Mouse (Mus musculus) forebrain, embryonic 14.5 days (tissue): ENCODE results near the gene Peak1. TPM values are rescaled to one million over a fixed set of nuclear protein-coding genes. Genes with fewer than 3 reads are reported as not detected.
"Not testable (repeated sequence)": the region's sequence is repeated elsewhere in the genome, so short reads cannot be mapped to it uniquely, and the experiment has no call there.

ENCODE experiments used
- ATAC-seq: fragments of 200-750 bp; cut with Nextera tagmentation; 2 replicates; pipeline ENCODE4 v1.8.0; 2017; ENCODE audit warnings: mild to moderate bottlenecking, moderate library complexity
- DNase-seq: peaks from one replicate; pipeline ENCODE4 v3.0.0-alpha.2; 2015; ENCODE audit warnings: low spot score
- H3K27ac ChIP-seq: fragments of 300-500 bp; sonication (generic); 2 replicates; pipeline ENCODE4 v1.5.1; 2014; ENCODE audit warnings: low read depth, mild to moderate bottlenecking, control low read depth, low read length, moderate library complexity
- H3K27me3 ChIP-seq: fragments of 300-500 bp; sonication (generic); replicated peaks from 2 replicates; pipeline ENCODE4 v1.6.1; 2014; ENCODE audit warnings: low read length, control low read depth, mixed read lengths; ENCODE audit not compliant: control insufficient read depth, insufficient read depth
- H3K36me3 ChIP-seq: fragments of 300-500 bp; sonication (generic); 2 replicates; pipeline ENCODE4 v1.6.1; 2014; ENCODE audit warnings: low read length, control low read depth; ENCODE audit not compliant: control insufficient read depth, insufficient read depth
- H3K4me1 ChIP-seq: fragments of 300-500 bp; sonication (generic); 2 replicates; pipeline ENCODE4 v1.6.1; 2014; ENCODE audit warnings: antibody characterized with exemption, low read length, control low read depth; ENCODE audit not compliant: control insufficient read depth, insufficient read depth
- H3K4me2 ChIP-seq: fragments of 300-500 bp; sonication (generic); 2 replicates; pipeline ENCODE4 v1.6.1; 2014; ENCODE audit warnings: mild to moderate bottlenecking, control low read depth, low read length
- H3K4me3 ChIP-seq: fragments of 300-500 bp; sonication (generic); 2 replicates; pipeline ENCODE4 v1.5.1; 2014; ENCODE audit warnings: low read depth, low read length, control low read depth
- H3K9ac ChIP-seq: fragments of 300-500 bp; sonication (generic); 2 replicates; pipeline ENCODE4 v1.6.1; 2014; ENCODE audit warnings: mild to moderate bottlenecking, low read length, control low read depth, moderate library complexity
- H3K9me3 ChIP-seq: fragments of 300-500 bp; sonication (generic); replicated peaks from 2 replicates; pipeline ENCODE4 v1.6.1; 2016; ENCODE audit warnings: low read length, control low read depth, mixed read lengths; ENCODE audit not compliant: control insufficient read depth
- WGBS: fragments of 180-500 bp; shearing (Covaris S2); extraction: QIAGEN DNeasy Blood & Tissue Kit; methylation state at CpG from one replicate; pipeline ENCODE4 v1.1.7; 2014; 5-methylcytosine and 5-hydroxymethylcytosine counted together
- polyA plus RNA-seq: library from polyadenylated mRNA; unstranded; fragments of >200 nt; fragmentation: Nextera tagmentation; extraction: Ambion mirVana; gene quantifications from 2 replicates; pipeline ENCODE4 v1.2.1, GENCODE M21; 2014

Peak1 gene
- polyA plus RNA-seq, 1 experiment from 2014 or later, result 2.5 TPM

DNA sequence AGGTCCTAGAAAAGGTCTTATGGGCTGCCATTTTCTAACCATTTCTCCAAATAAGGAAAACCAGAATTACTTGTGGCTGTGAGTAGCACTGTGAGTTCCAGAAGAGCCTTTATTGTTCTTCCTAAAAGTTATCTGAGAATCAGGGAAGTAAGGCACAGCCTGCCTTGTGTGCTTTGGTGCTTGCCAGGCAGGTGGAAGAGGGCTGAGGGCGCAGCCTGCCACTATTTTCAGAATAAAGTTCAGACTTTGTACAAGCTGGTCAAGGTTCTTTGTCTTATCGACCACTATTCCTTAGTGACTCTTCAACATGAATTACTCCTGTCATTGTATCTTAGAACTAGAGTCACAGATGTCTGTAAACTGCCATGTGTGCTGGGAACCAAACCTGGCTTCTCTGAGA lies 184.6 kb downstream of the Peak1 start:
- DNase-seq (no peak), ATAC-seq (no peak)
- Histone ChIP-seq H3K4me2 (no peak overlapping the region), H3K4me1 (no peaks in the 10 kb centered on the region; the same call in 1 of the 2 replicates), H3K9ac (no peak overlapping the region), H3K36me3 (no peaks in the 10 kb centered on the region), H3K27ac (no peak overlapping the region), H3K4me3 (no peak overlapping the region), H3K27me3 (no peaks in the 10 kb centered on the region), H3K9me3 (no peaks in the 10 kb centered on the region)
- 85% methylated on average over 2 of the region's 2 CpGs for WGBS

DNA sequence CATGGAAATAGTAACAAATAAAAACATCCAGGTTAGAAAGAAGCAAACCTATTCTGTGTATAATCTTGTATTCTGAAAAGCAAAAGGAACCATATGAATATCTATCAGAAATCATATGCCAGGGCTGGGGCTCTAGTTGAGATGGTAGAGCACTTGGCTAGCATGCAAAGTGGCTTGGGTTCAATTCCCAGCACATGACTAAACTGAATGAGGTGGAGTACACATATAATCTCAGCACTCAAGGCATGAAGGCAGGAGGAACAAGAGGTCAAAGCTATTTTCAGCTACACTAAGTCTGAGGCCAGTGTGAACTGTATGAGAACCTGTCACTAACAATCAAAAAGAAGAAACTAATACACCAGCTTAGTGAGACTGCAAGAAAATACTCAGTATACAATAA lies 187.0 kb downstream of the Peak1 start:
- ATAC-seq (no peak), DNase-seq (no peak)
- H3K9me3 ChIP-seq, result no peaks in the 10 kb centered on the region
- no peak overlapping the region for H3K4me3 ChIP-seq
- H3K27me3 ChIP-seq, result no peaks in the 10 kb centered on the region
- no peak overlapping the region for H3K27ac ChIP-seq
- H3K4me2 ChIP-seq, result no peak overlapping the region
- no peaks in the 10 kb centered on the region for H3K36me3 ChIP-seq
- no peaks in the 10 kb centered on the region; the same call in 1 of the 2 replicates for H3K4me1 ChIP-seq
- no peak overlapping the region for H3K9ac ChIP-seq

DNA sequence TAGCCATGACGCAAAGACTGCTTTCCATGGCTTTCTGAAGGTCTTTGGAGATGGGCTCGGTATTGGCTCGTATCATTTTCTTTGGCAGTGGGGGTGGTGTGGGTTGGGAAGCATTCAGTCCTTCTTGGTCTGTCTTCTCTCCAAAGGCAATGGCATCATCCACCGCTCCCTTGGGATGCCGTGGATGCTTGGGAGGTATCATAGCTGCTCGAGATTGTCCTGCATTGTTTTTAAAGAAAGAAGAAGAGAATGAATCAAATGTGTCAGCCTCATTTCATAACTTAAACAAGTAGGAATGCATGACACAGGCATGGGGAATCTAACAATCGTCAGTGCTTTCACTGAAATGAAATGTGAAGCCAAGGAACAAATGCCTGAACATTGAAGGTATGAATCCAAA lies 190.2 kb downstream of the Peak1 start:
- no peaks in the 10 kb centered on the region for H3K36me3 ChIP-seq
- ATAC-seq, result no peak
- no peak overlapping the region for H3K4me3 ChIP-seq
- H3K9me3 ChIP-seq, result no peaks in the 10 kb centered on the region
- H3K9ac ChIP-seq, result no peak overlapping the region
- no peaks in the 10 kb centered on the region for H3K4me1 ChIP-seq
- no peak overlapping the region for H3K4me2 ChIP-seq
- peaks cover 2% of the 10 kb centered on the region; the same call in 1 of the 2 replicates for H3K27me3 ChIP-seq
- no peak for DNase-seq
- no peak overlapping the region for H3K27ac ChIP-seq
- 90% methylated on average over 7 of the region's 7 CpGs for WGBS

DNA sequence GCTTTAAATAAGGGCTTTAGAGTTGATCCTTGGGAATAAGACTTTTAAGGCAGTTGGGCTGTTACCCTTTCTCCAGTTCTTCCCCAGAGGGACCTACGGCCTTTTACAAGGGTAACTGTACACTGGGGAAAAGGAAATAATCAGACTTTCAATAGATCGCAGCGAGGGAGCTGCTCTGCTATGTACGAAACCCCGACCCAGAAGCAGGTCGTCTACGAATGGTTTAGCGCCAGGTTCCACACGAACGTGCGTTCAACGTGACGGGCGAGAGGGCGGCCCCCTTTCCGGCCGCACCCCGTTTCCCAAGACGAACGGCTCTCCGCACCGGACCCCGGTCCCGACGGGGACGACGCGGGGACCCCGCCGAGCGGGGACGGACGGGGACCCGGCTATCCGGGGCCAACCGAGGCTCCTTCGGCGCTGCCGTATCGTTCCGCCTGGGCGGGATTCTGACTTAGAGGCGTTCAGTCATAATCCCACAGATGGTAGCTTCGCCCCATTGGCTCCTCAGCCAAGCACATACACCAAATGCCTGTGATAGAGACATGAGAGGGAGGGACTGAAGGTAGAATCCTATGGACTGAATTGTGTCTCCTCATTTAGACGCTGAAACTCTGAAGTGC lies 194.3 kb downstream of the Peak1 start:
- H3K27ac ChIP-seq, H3K9ac ChIP-seq, H3K4me1 ChIP-seq, H3K36me3 ChIP-seq, H3K9me3 ChIP-seq, H3K27me3 ChIP-seq: not testable (repeated sequence)
- Histone ChIP-seq H3K4me3 (0 out of 2 replicates have a peak overlapping the region, but pooled peaks have one; percentile 5), H3K4me2 (peak overlapping the region; percentile 38)
- ATAC-seq (peak; percentile 100), DNase-seq (peak; percentile 6)
- 24% methylated on average over 30 of the region's 45 CpGs for WGBS

DNA sequence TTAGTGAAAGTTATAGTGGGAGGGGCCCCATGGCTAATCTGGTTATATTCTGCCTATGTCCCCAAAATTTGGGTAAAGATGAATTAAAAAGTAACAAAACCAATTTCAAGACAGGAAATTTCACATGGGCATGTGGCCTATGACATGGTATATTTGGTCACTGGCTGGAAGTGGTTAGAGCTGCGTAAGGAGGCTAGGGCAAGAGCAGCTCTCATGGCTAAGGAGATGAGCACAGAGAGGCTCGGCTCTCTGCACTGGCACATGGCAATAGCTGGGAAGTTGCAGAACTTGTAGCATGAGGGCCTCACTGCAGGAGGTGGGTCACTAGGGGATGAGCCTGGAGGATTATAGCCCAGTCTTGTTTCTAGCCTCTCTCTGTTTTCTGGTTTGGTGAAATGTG lies 199.0 kb downstream of the Peak1 start:
- Histone ChIP-seq H3K9me3 (no peaks in the 10 kb centered on the region), H3K9ac (no peak overlapping the region), H3K4me1 (0 out of 2 replicates have a peak, but pooled peaks cover 3% of the 10 kb centered on the region), H3K27me3 (peaks cover 2% of the 10 kb centered on the region; the same call in 1 of the 2 replicates), H3K27ac (no peak overlapping the region), H3K36me3 (no peaks in the 10 kb centered on the region), H3K4me3 (no peak overlapping the region), H3K4me2 (no peak overlapping the region)
- DNase-seq, result no peak
- 87% methylated on average over 2 of the region's 2 CpGs for WGBS
- ATAC-seq, result no peak

DNA sequence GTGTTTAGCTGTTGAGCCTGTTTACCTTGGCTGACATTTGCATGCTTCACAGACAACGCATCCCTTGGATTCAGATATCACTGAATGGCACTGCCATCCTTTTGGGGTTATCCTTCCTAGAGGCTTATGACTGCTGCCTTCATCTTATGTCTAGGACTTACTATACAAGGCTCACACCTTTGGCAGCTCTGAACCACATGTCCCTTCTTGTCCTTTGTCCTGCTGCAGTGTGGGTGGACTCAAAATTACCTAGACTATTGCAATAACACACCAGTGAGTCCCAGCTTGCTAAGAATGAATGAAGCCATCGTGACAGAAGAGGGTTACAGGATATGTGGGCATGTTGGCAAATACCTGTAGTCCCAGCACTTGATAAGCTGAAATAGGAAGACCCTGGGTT lies 199.8 kb downstream of the Peak1 start:
- Histone ChIP-seq H3K9me3 (no peaks in the 10 kb centered on the region), H3K27me3 (no peaks in the 10 kb centered on the region; the same call in 1 of the 2 replicates), H3K36me3 (no peaks in the 10 kb centered on the region), H3K4me1 (0 out of 2 replicates have a peak, but pooled peaks cover 3% of the 10 kb centered on the region), H3K9ac (no peak overlapping the region), H3K27ac (no peak overlapping the region), H3K4me3 (no peak overlapping the region), H3K4me2 (no peak overlapping the region)
- ATAC-seq (no peak), DNase-seq (no peak)
- 91% methylated on average over 2 of the region's 2 CpGs for WGBS

DNA sequence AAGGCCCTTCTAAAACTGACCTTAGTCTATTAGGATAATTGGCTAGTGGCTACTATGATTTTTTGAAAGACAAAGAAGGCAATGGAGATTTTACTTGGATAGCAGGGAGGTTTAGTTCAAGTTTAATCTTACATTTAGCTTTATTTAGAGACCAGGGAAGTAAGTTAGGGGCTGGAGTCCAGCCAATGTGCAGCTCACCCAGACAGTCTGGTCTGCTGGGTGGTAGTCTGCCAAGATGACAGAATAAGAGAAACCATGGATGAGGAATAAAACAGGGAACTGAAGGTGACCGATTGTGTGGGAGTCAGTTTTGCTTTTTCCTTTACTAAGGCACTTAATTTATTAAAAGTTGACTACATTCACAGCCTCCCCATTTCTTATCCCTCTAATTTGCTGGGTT lies 200.5 kb downstream of the Peak1 start:
- 97% methylated on average over 1 of the region's 1 CpGs for WGBS
- DNase-seq (no peak), ATAC-seq (no peak)
- Histone ChIP-seq H3K4me3 (no peak overlapping the region), H3K9ac (no peak overlapping the region), H3K4me2 (no peak overlapping the region), H3K27me3 (no peaks in the 10 kb centered on the region), H3K4me1 (0 out of 2 replicates have a peak, but pooled peaks cover 3% of the 10 kb centered on the region), H3K36me3 (no peaks in the 10 kb centered on the region), H3K27ac (no peak overlapping the region), H3K9me3 (no peaks in the 10 kb centered on the region)

DNA sequence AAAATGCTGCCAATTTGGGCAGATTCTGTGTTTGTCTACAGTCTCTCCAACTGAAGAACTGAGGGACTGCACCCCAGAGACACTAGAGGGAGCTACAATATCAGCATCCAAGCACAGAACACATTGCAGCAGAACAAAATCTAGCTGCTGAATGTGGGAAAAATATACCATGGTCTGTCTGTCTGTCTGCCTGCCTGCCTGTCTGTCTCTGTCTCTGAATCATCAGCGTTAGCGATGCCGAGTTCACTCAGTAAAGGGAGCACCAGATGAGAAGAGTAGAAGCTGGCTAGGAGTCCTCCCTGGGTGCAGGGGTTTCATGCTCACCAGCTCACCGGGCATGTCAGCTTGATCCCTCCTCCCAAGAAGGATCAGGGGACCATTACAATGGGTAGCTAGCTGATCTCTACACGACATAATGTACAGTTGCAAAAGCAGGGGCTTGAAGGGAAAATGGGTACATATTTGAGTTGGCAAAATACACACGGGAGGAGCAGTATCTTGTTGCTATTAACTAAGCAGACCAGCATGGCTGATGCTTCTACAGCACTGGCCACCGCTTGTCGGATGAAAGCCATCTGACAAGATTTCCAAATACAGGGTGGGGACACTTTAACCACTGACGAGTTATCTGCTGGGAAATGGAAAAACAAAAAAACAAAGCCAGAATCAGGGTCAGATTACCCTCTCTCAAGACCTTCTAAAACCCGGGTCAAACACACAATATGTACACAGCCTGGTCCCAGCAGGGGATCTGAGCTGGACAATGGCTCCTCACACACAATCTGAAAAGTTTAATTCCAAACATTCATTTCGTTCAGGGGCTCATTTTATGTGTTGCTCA lies 204.2 kb downstream of the Peak1 start:
- ATAC-seq, result peak; percentile 80
- WGBS, result 7% methylated on average over 11 of the region's 11 CpGs
- Histone ChIP-seq H3K27me3 (no peaks in the 10 kb centered on the region), H3K4me1 (0 out of 2 replicates have a peak, but pooled peaks cover 3% of the 10 kb centered on the region), H3K4me3 (peak overlapping the region; percentile 9; the same call in 1 of the 2 replicates), H3K9me3 (no peaks in the 10 kb centered on the region), H3K9ac (peak overlapping the region; percentile 45; the same call in 1 of the 2 replicates), H3K4me2 (peak overlapping the region; percentile 38), H3K36me3 (no peaks in the 10 kb centered on the region), H3K27ac (no peak overlapping the region)
- DNase-seq, result peak; percentile 88

DNA sequence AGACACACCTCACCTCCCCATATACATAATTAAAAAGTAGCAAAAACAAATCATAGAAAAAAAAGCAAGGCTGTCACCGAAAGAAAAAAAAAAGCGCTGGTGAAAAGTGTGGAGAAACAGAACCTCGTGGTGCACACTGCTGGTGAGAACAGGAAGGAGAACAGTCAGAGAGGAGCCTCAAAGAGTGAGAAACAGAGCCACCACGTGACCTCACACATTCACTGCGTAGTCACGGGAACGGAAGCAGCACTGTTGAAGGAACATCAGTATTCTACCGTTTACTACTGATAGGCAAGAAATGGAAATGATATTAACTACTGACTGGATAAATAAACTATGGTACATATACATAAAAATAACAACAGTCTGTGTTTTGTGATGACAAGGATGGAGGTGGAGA lies 209.1 kb downstream of the Peak1 start:
- 87% methylated on average over 8 of the region's 8 CpGs for WGBS
- no peak overlapping the region for H3K4me2 ChIP-seq

More for the DNA sequence above, 209.1 kb downstream of the Peak1 start:
- H3K4me1 ChIP-seq, result no peaks in the 10 kb centered on the region
- H3K9me3 ChIP-seq, result no peaks in the 10 kb centered on the region
- no peak for DNase-seq
- no peaks in the 10 kb centered on the region for H3K27me3 ChIP-seq
- H3K4me3 ChIP-seq, result no peak overlapping the region
- H3K36me3 ChIP-seq, result no peaks in the 10 kb centered on the region
- no peak overlapping the region for H3K9ac ChIP-seq
- no peak for ATAC-seq
- H3K27ac ChIP-seq, result no peak overlapping the region
